Mouse (Mus musculus): ENCODE measurements at regions not wholly inside any gene's neighbourhood (a gene's known extent, or its start where the extent isn't known, plus 50 kb on each side); places are given as distances from the start of the nearest gene placed in this dataset.

DNA sequence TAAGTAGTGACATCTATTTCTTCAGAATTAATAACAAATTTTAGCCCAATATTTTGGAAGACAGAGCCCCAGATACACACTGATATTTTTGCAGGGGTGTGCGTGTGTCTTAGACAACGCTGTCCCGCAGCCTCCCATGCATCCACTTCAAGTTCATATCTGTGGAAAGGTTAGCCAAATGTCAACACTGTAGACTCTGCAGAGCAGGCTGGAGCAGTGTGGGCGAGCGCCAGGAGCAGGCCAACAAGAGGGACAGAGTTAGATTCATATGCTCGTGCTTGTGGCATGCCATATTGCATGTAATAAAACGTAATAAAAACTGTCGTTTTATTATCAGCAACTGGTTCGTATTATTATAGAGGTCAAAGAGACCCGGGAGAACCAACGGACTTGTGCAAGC lies 57.3 kb upstream of the Rxfp2 start:
- 93% methylated on average over 11 of the region's 11 CpGs for WGBS
- H3K4me3 ChIP-seq (ENCODE audit: insufficient read depth, low read depth, low read length): no peak overlapping the region
- TF ChIP-seq CTCF (IDR thresholded peaks at IDR 0.05; ENCODE audit: insufficient read depth, low read depth, low read length) (no peak), POLR2A (IDR thresholded peaks at IDR 0.05; ENCODE audit: insufficient read depth, low read depth, low read length) (no peak)
- H3K4me1 ChIP-seq (ENCODE audit: control insufficient read depth, insufficient read depth, low read length): peaks cover 2% of the 10 kb centered on the region
- H3K27ac ChIP-seq (ENCODE audit: insufficient read depth, low read depth, low read length): no peak overlapping the region

DNA sequence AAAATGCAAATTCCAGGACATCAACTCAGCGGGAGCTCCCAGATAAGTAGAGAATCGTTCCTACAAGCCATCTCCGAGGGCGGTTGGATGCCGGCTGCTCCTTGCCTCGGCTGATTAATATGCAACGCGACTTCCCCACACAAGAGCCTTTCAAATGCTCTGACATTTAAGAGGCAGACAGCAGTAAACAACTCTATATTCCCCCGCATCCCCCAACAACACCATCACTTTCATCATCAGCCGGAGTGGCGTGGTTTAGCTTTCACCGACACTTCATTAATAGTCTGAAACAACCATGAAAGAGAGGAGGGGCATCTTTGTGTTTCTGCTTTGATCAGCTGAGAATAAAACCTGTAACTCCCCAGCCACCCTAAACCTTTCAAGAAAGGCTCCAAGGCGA lies 53.7 kb upstream of the Rxfp2 start:
- Histone ChIP-seq H3K4me1 (ENCODE audit: control insufficient read depth, insufficient read depth, low read length) (peaks cover 2% of the 10 kb centered on the region), H3K4me3 (ENCODE audit: insufficient read depth, low read depth, low read length) (no peak overlapping the region), H3K27ac (ENCODE audit: insufficient read depth, low read depth, low read length) (no peak overlapping the region)
- TF ChIP-seq CTCF (IDR thresholded peaks at IDR 0.05; ENCODE audit: insufficient read depth, low read depth, low read length) (no peak), POLR2A (IDR thresholded peaks at IDR 0.05; ENCODE audit: insufficient read depth, low read depth, low read length) (no peak)
- 7% methylated on average over 13 of the region's 13 CpGs for WGBS

Data from olfactory bulb, adult 2 months (tissue).